Mouse (Mus musculus) right cerebral cortex, postnatal 25 days (tissue): ENCODE data around the gene Sipa1l2.
A peak's percentile ranks its signal among the peaks of the same experiment; 100 is the strongest.

Experiments
- DNase-seq: peaks from one replicate; pipeline ENCODE4 v3.0.0; 2022

Gene Sipa1l2

DNA sequence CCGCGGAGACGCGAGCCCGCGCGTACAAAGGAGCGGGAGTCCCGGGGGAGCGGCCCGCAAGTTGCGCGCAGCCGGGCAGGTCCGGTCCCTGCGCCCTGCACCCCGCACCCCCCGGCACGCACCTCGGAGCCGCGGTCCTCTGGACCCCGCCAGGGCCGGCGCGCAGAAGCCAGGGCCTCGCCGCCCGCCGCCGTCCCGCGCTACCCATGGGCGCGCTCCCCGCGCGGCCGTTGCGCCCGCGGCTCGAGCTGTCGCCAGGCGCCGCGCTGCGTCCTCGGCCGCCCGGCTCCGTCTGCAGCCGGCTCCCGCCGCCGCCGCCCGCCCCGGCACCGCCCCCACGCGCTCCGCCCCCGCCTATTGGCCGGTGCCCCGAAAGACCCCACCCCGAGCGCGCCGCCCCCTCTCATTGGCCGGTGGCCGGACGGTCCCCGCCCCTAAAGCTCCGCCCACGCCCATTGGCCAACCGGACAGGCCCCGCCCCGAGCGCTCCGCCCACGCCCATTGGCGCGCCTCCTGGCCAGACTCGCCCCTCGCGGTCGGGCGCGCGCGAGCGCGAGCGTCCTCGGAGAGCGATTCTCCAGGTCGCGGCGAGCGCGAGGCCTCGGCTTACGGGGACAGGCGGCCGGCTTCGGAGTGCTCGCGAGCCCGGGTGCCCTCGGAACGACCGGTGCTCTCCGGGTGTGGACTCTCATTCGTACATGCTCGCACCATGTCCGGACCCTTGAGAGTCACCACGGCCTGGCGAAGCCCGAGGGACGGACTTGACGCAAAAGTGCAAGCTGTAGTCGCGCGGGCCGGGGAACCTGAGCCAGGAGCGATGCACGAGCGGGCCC is at the start of gene Sipa1l2:
Gene Sipa1l2, minus strand, starts transcription at position 276 of the 833 bp plus-strand sequence.
- DNase-seq, result peak; percentile 96

DNA sequence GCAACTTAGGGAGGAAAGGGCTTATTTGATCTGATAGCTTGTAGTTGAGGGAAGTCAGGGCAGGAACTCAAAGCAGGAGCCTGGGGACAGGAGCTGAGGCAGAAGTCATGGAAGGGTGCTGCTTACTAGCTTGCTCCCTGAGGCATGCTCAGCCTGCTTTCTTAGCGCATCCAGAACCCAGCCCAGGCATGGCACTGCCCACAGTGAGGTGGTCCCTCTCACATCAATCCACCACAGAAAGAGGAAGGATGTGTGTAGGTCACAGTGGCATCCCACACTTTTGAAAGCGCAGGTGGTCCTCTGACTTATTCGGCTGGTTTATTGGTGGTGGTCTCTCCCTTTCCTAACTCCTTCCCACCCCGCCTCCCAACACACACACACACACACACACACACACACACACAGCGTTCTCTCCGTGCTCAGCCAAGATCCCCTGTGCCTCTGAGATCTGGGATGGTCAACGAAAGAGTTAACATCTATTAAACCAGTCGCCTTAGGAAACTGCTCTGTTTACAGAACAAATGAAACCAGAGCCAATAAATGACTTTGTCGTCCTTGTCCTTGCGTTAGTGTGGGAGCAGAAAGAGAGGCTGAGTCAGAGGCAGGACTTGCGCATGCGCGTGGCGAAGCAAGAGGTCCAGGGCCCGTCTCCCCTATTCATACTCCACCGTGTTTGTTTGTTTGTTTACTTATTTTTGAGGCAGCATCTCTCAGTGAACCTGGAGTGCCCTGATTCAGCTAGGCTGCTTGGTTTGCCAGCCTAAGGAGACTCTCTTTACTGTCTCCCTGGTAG is 49.1 kb upstream of the Sipa1l2 start:
- no peak for DNase-seq

- DNase-seq, result no peak
These were observed 47.3 kb upstream of the Sipa1l2 start for GRCm38 (mm10) chr8:125616935-125617334.

DNA sequence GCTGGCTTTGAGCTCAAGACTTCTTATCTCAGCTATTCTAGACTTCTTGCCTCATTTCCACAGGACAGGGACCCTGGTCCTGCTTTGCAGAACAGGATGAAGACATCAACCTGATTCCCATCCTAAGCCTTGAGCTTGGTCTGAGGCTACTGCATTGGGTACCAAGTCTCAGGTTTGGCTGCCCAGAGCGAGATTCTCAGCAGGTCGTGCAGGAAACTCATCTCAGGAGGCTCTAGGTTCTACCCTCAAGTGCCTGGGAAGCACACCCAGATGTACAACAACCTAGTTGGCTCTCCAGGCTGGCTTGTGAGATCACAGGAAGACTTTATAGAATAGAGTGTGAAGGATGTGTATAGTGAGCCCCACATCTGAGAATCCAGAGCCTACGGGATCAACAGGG is 46.4 kb upstream of the Sipa1l2 start:
- no peak for DNase-seq

DNA sequence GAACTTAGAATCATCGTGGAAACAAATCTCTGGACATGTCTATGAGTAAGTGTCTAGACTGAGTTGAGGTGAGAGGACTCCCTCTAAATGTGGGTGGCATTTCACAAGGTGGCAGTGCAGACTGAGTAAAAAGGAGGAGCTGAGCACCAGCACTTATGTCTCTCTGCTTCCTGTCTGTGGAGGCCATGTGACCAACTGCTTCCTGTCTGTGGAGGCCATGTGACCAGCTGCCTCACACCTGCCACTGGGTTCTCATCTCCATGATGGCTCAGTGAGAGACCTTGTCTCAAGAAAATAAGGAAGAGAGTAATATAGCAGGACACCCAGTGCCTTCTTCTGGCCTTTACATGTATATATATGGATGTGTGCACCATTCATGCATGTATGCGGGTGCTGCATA is 43.9 kb upstream of the Sipa1l2 start:
- DNase-seq, result no peak

DNA sequence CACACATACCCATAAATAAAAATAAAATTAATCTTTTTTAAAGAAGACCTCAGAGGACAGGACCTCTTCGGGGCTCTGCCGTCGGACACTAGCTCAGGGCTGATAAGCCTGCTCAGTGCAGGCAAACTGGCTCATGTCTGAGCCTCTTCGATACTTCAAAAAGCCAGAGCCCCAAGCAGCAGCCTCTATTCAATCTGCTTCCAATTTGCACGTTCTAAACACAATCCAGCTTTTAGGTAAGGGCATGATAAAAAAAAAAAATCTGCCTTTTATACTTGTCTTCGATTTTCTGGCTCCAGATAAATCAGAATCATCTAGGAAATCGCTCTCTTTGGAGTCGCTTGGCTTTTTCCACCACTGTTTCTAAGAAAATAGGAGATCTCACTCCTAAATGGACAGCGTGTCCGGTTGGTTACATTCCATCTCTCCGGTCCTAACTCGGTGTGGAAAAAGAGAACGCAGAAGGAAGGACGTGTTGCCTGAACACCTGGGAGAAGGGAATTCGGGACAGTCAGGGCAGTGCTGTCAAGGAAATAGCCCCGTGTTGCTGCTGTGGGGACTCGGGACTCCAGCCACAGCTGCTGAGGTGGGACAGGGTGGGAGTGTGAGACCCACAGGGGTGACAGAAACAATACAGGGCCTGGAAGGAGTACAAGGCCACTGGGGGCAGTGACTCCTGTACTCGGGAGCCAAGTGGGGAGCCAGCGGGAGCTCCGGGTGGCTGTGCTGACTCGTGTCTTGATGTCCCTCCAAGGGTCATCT is 42.4 kb upstream of the Sipa1l2 start:
- no peak for DNase-seq

- no peak for DNase-seq
These were observed 41.6 kb upstream of the Sipa1l2 start for GRCm38 (mm10) chr8:125611024-125611798.

DNA sequence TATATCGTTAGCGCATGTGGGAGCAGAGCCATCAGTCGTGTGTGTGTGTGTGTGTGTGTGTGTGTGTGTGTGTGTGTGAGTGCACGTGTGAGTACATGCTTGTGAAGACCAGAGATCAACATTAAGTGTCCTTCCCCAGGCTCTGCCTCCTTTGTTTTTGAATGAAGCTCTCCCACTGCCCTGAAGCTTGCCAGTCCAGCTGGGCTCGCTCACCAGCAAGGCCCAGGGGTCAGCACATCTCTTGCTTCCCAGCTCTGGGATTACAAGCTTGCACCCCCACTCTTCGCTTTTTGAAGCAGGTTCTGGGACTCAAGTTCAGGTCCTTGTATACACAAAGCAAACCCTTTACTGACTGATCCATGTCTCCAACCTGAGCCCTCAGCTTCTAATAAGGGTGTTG is 40.1 kb upstream of the Sipa1l2 start:
- no peak for DNase-seq

DNA sequence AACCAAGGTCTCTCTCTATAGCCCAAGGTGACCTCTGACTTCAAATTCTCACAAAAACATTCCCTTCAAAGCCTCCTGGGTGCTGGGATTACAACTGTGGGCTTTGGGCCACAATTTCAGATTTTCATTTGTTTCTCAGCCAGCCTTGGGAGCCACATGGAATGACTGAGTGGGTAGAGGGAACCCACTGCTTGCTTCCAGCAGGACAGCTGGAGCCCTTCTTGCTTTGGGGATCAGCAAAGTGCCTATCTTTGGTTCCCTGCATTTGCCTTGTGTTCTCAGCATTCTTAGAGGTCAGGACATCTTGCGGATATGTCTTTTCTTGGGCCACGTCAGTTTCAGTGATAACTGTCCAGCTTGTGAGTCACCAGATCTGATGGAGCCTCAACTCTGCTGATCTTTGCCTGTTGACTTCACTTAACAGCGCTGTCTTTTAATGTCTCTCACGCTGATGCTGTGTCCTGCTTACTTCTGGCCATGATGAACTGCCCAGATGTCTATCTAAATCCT is 38.2 kb upstream of the Sipa1l2 start:
- DNase-seq, result no peak

DNA sequence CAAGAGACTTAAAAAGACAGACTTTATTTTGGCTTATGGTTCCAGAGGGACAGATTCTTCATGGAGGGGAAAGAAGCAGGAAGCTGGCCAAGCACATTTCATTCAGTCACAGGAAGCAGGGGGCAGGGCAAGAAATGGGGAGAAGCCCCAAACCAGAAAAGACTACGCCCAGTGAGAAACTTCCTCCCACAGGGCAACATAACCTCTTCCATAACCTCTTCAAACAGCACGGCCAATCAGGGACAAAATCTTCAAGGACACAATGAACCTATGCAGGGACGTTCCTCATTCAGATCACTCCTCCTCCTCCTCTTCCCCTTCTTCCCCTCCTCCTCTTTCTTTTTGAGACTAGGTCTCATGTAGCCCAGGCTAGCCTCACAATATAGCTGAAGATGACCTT is 37.3 kb upstream of the Sipa1l2 start:
- DNase-seq, result no peak

DNA sequence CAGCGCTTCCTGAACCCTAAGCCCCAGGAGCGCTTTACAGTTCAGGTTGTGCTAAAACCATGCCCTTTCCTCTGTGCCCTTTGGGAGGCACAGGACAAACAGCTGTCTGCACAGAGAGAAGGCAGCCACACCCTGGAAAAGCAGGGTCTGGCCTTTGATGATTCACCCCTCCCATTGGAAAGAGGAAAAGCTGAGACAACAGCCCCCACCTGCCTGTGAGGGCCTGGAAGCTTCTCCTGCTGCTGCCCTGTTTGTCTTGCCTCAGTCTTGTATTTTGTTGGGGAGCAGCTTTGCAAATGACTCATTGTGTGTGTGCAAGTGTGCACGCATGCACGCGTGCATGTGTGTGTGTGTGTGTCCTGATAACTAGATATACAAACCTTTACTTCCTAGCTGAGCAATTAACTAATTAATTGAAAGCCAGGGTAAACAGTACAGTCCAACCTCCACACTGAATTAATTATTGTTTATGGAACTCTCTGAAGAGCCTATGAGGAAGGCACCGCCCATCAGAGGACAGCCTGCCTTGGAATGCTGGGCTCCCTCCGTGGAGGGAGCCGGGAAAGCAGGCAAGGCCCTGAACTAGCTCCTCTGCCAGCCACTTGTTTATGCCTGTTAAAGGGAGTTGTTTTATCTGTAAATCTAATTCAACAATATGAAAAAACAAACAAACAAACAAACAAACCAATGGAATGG is 35.4 kb upstream of the Sipa1l2 start:
- no peak for DNase-seq

DNA sequence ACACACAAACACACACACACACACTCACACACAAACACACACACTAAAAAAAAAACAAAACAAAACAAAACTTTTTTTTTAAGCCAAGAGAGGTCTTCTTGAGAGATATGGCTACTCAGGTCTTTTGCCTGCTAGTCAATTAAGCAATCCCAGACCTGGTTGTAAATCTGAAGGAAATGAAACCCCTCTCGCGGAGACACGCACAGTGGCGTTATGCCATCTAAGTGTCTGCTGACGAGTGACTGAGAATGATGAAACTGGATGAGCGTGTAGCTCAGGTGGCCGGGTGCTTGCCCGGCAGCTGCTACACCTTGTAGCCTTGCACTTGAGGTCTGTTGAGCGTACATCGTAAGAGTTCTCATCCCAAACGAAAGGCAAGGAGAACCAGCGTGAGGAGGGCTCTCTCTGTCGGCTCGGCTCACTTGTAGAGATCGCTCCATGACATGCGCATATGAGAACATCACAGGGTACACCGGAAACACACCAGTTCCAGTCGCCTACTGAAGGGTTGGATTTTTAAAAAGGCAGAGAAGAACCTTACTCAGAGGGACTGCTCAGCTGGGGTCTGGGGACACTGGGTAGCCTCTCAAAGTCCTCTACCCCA is 34.7 kb upstream of the Sipa1l2 start:
- DNase-seq, result no peak

DNA sequence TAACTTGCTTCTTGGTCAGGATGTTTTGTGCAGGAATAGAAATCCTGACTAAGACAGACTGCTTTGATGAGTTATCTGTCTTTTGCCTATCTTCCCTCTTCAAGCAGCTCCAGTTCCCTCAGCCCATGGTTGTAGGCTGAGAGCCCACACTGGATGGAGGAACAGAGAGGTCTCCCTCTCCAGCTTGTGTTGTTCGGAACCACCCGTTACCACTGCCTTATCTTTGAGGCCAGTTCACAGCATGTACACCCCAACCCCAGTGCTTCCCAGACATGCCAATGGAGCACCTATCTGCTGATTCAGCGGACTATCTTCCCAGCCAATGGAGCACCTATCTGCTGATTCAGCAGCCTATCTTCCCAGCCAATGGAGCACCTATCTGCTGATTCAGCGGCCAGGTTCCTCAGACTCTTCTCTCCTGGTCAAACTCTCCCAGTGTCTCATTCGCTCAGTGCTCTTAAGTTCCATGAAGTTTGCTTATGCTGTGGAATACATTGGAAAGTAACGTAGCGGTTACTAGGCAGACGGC is 33.8 kb upstream of the Sipa1l2 start:
- no peak for DNase-seq

- DNase-seq, result no peak
These were observed 30.6 kb upstream of the Sipa1l2 start for GRCm38 (mm10) chr8:125600033-125600686.

DNA sequence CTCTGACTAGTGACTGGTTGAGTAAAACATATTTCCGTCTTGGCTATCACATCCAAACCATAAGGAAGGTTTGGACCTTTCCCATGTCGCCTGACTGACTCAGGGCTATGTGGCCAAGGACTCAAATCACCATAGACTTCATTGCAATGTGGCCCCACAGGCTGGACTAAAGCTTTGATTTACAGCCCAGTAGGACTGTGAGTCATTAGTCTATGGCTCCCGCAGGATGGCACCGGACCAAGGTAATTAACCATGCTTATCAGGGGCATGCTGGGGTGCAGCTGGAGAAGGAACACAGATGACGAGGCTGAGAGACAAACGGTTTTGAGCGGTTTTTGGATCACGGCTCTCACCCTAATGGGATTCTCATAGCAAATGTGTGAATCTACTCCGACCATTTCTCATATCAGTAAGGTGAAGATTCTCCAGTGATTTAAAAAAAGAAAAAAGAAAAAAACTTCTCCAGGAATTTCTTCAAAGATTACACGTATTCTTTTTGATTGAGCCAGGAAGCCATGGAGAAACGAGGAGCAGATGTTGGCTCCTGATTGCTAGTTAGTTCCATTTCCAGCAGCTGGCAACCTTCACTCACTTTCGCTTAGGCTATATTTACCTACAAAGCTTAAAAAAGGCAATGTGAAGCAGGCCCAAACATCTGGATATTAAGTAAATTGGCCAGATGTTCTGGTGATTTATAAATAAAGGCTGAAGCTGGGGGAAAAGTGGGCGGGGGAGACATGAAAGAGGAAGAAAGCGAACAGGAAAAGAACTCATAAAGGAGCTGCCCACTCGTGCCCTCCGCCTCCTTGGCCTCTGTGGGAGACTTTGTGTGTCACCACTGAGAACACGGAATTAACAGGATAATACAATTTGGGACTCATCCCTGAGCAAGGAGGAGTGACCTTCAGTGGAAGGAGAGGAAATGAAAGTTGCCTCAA is 26.2 kb upstream of the Sipa1l2 start:
- DNase-seq, result peak; percentile 16

GRCm38 (mm10) chr8:125590363-125590762 is 20.8 kb upstream of the Sipa1l2 start:
- DNase-seq, result no peak

DNA sequence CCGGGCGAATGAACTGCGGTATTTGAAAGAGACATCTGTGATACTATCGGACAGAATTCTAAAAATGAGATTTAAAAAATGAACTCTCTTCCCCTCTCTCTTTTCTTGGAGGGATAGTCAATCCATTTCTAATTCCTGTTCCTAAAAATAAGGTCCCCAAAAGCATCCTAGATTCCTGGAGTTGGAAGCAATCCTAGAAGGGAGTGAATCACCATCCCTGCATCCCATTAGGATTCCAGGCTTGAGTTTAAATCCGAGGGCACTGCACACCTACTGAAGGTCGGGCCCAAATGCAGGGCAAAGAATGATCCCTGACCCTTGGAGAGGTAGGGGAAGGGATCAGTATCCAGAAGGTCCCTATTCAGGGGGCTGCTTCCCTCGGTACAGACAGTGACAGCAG is 17.0 kb upstream of the Sipa1l2 start:
- DNase-seq, result no peak

- no peak for DNase-seq
These were observed 14.7 kb upstream of the Sipa1l2 start for GRCm38 (mm10) chr8:125584276-125584675.

DNA sequence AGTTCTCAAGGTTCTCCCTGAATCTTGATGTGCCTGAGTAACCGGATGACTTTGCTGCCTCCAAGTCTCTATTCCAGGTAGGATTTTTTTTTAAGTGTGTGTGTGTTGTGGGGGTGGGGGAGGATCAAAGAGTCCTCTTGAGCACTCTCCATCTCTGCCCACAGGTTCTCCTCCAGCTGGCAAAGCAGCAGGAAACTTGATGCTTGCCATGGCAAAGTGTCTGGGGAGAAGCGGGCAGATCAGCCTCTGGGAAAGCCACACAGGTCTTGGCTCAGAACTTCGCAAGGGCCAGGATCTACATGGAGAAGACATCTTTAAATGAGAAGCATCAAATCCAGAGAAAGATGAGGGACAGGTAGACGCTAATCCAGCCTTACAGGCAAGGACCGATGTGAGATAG is 10.8 kb upstream of the Sipa1l2 start:
- DNase-seq, result no peak
